Mouse (Mus musculus) small intestine, adult 2 months (tissue): ENCODE results near the gene Icam4.

Experiments used
- CTCF ChIP-seq: fragments of 200-500 bp; IDR thresholded peaks from 2 replicates; pipeline ENCODE4 v1.5.1; 2012; ENCODE audit warnings: low read depth, mild to moderate bottlenecking, control low read depth, inconsistent platforms, low read length, moderate library complexity, mixed read lengths; ENCODE audit not compliant: insufficient replicate concordance, insufficient read length; ENCODE audit errors: extremely low read depth
- POLR2A ChIP-seq: fragments of 200-500 bp; IDR thresholded peaks from 2 replicates; pipeline ENCODE4 v1.6.1; 2012; ENCODE audit warnings: low read depth, mild to moderate bottlenecking, control low read depth, inconsistent platforms, low read length, moderate library complexity

GRCm38 (mm10) chr9:21016331-21017176, 12.6 kb upstream of the Icam4 start:
- no peak for TF ChIP-seq POLR2A
- TF ChIP-seq CTCF = no peak
